Mouse (Mus musculus): ENCODE results near the gene Zfp94. TPM values are rescaled to one million over a fixed set of nuclear protein-coding genes. Genes with fewer than 3 reads are reported as not detected.
"Not testable (repeated sequence)": the region's sequence is repeated elsewhere in the genome, so short reads cannot be mapped to it uniquely, and the experiment has no call there.

Gene Zfp94
- polyA plus RNA-seq, 1 experiment from 2014 or later, result 14.3 TPM

GRCm38 (mm10) chr7:24291387-24292090, 24.9 kb downstream of the Zfp94 start:
- H3K36me3 ChIP-seq, result peaks cover 98% of the 10 kb centered on the region
- 93% methylated on average over 27 of the region's 27 CpGs for WGBS

DNA sequence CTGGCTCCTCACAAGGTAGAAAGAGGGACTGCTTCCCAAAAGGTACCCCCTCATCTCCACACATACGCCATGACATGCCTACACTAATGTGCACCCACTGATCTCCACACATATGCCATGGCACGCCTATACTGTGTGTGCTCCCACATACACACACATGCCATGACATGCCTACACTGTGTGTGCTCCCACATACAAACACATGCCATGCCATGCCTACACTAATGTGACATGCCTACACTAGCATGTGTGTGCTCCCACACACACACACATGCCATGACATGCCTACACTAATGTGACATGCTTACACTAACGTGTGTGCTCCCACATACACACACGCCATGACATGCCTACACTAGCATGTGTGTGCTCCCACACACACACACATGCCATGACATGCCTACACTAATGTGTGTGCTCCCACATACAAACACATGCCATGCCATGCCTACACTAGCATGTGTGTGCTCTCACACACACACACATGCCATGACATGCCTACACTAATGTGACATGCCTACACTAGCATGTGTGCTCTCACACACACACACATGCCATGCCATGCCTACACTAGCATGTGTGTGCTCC, 26.3 kb downstream of the Zfp94 start:
- Histone ChIP-seq H3K9me3 (peaks cover 6% of the 10 kb centered on the region), H3K4me3 (no peak overlapping the region), H3K27me3 (no peaks in the 10 kb centered on the region), H3K27ac (no peak overlapping the region), H3K4me2 (no peak overlapping the region), H3K4me1 (no peaks in the 10 kb centered on the region), H3K9ac (no peak overlapping the region), H3K36me3 (peaks cover 85% of the 10 kb centered on the region)
- ATAC-seq (ENCODE audit: insufficient number of reproducible peaks, insufficient read depth, low FRiP score, low TSS enrichment, low read depth), result no peak
- 97% methylated on average over 4 of the region's 4 CpGs for WGBS

More at GRCm38 (mm10) chr7:24291387-24292090, 24.9 kb downstream of the Zfp94 start:
- Histone ChIP-seq H3K4me1 (no peaks in the 10 kb centered on the region), H3K4me3 (no peak overlapping the region), H3K27ac (no peak overlapping the region), H3K27me3 (no peaks in the 10 kb centered on the region), H3K9me3 (peaks cover 6% of the 10 kb centered on the region), H3K4me2 (no peak overlapping the region), H3K9ac (no peak overlapping the region)
- no peak for ATAC-seq (ENCODE audit: insufficient number of reproducible peaks, insufficient read depth, low FRiP score, low TSS enrichment, low read depth)

DNA sequence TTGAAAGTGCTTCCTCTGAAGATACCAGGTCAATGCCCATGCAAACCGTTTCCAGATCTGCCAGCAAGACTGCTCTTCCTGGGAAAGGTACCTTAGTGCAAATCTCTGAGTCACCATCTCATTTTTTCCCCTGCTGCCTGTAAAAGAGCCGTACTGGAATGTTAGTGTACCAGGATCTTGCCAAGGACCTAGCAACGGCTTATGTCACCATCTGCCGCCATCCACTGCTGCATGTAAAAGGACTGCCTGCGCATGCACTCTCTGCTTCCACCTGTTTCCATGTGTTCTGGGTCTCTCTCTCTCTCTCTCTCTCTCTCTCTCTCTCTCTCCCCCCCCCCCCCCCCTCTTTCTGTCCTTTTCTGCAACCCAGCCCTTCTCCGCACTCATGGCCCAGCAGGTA, 28.0 kb downstream of the Zfp94 start:
- Histone ChIP-seq H3K4me3 (no peak overlapping the region), H3K9ac (no peak overlapping the region), H3K4me2 (no peak overlapping the region), H3K9me3 (peaks cover 6% of the 10 kb centered on the region), H3K27me3 (no peaks in the 10 kb centered on the region), H3K36me3 (peaks cover 68% of the 10 kb centered on the region), H3K27ac (no peak overlapping the region), H3K4me1 (no peaks in the 10 kb centered on the region)
- 93% methylated on average over 6 of the region's 6 CpGs for whole genome bisulfite sequencing
- ATAC-seq (ENCODE audit: insufficient number of reproducible peaks, insufficient read depth, low FRiP score, low TSS enrichment, low read depth), result no peak

GRCm38 (mm10) chr7:24287670-24288069, 28.8 kb downstream of the Zfp94 start:
- WGBS, result 86% methylated on average over 5 of the region's 5 CpGs
- Histone ChIP-seq H3K4me3 (no peak overlapping the region), H3K27ac (no peak overlapping the region), H3K9ac (no peak overlapping the region), H3K4me1 (no peaks in the 10 kb centered on the region), H3K36me3 (peaks cover 60% of the 10 kb centered on the region), H3K9me3 (peaks cover 6% of the 10 kb centered on the region), H3K27me3 (no peaks in the 10 kb centered on the region), H3K4me2 (no peak overlapping the region)
- ATAC-seq (ENCODE audit: insufficient number of reproducible peaks, insufficient read depth, low FRiP score, low TSS enrichment, low read depth), result no peak

GRCm38 (mm10) chr7:24286916-24287315, 29.6 kb downstream of the Zfp94 start:
- Histone ChIP-seq H3K9ac (no peak overlapping the region), H3K9me3 (peaks cover 6% of the 10 kb centered on the region), H3K4me2 (no peak overlapping the region), H3K27ac (no peak overlapping the region), H3K4me3 (no peak overlapping the region), H3K4me1 (no peaks in the 10 kb centered on the region), H3K27me3 (no peaks in the 10 kb centered on the region), H3K36me3 (peaks cover 52% of the 10 kb centered on the region)
- no peak for ATAC-seq (ENCODE audit: insufficient number of reproducible peaks, insufficient read depth, low FRiP score, low TSS enrichment, low read depth)
- 83% methylated on average over 4 of the region's 4 CpGs for WGBS

DNA sequence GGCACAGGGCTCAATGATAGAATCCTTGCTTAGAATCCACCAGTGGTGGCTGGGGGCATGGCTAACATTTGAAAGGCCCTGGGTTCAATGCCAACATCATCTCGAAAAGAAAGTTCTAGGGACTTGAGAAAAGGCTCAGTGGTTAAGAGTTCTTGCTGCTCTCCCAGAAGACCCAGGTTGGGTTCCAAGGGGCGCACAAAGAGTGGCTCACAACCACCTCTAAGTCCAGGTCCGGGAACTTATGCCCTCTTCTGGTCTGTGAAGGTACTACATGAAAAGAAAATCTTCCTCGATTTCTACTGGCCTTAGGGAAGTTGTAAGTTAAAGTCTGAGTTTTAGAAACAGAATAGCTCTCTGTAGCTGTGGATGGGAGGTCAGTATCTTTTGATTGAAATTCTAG, 30.4 kb downstream of the Zfp94 start:
- no peaks in the 10 kb centered on the region for H3K4me1 ChIP-seq
- H3K9ac ChIP-seq, result no peak overlapping the region
- H3K9me3 ChIP-seq, result peaks cover 1% of the 10 kb centered on the region; the same call in 1 of the 2 replicates
- H3K4me2 ChIP-seq, result no peak overlapping the region
- peaks cover 44% of the 10 kb centered on the region for H3K36me3 ChIP-seq
- no peaks in the 10 kb centered on the region for H3K27me3 ChIP-seq
- H3K27ac ChIP-seq, result no peak overlapping the region
- ATAC-seq (ENCODE audit: insufficient number of reproducible peaks, insufficient read depth, low FRiP score, low TSS enrichment, low read depth), result no peak
- no peak overlapping the region for H3K4me3 ChIP-seq
- 46% methylated on average over 4 of the region's 4 CpGs for WGBS

DNA sequence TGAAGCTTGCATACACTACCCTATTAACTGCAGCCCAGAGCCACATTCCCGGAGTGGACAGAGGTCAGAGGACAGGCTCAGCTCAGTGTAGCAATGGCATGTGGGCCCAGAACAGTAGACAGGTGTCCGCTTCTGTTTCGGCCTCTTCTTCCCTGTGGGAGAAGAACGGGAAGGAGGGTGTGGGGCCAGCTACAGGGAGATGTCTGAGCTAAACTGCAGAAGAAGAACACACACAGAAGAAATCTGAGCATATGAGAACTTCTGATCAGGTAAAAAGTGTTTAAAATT, 35.7 kb downstream of the Zfp94 start:
- no peak overlapping the region for H3K4me2 ChIP-seq
- no peaks in the 10 kb centered on the region for H3K4me1 ChIP-seq
- ATAC-seq (ENCODE audit: insufficient number of reproducible peaks, insufficient read depth, low FRiP score, low TSS enrichment, low read depth), result no peak
- H3K36me3 ChIP-seq, result peaks cover 16% of the 10 kb centered on the region
- no peaks in the 10 kb centered on the region for H3K9me3 ChIP-seq
- no peak overlapping the region for H3K27ac ChIP-seq
- no peak overlapping the region for H3K4me3 ChIP-seq
- H3K9ac ChIP-seq, result no peak overlapping the region
- H3K27me3 ChIP-seq, result no peaks in the 10 kb centered on the region
- 45% methylated on average over 4 of the region's 4 CpGs for WGBS

DNA sequence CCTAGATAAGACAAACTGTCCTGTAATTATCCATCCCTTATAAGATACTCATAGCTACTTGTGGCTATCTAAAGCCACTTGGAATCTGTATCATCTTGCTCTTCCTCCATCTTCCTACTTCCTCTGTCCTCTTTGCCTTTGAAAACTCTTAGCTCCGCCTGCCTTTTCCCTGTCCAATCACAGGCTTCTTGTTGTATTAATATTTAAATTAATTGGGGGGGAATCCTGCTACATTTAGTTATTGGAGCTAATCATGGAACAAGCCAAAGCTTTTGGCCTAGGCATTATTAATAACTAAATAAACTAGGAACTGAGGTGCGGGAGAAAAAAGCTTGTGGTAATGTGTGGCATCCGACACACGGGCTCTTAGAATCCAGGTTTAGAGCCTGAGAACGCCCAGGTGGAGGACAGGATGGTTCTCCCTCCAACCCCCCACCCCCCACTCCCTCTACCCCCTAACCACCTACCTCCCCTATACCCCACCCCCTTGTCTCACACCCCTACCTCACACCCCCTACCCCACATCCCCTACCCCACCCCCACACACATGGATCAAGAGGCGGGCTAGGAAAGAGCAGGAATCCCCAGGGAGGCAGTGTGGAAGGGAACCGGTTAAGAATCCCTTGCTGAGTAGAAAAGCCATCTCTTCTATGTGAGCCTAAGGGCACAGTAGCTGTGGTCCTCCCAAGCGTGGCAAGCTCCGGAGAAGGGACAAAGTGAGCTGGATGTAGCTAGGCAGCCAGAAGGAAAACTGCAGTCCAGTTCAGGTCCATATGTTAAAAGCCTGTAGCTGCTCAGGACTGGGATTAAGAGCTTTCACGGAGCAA, 36.2 kb downstream of the Zfp94 start:
- no peaks in the 10 kb centered on the region for H3K27me3 ChIP-seq
- no peak overlapping the region for H3K4me3 ChIP-seq
- H3K27ac ChIP-seq, result no peak overlapping the region
- H3K9me3 ChIP-seq, result no peaks in the 10 kb centered on the region
- H3K36me3 ChIP-seq, result peaks cover 22% of the 10 kb centered on the region
- 50% methylated on average over 10 of the region's 10 CpGs for whole genome bisulfite sequencing
- ATAC-seq (ENCODE audit: insufficient number of reproducible peaks, insufficient read depth, low FRiP score, low TSS enrichment, low read depth), result no peak
- no peak overlapping the region for H3K9ac ChIP-seq
- H3K4me1 ChIP-seq, result no peaks in the 10 kb centered on the region
- no peak overlapping the region for H3K4me2 ChIP-seq

- H3K4me2 ChIP-seq; H3K9ac ChIP-seq; H3K27ac ChIP-seq; H3K9me3 ChIP-seq; H3K4me3 ChIP-seq; H3K4me1 ChIP-seq; ATAC-seq (ENCODE audit: insufficient number of reproducible peaks, insufficient read depth, low FRiP score, low TSS enrichment, low read depth); H3K27me3 ChIP-seq: not testable (repeated sequence)
- H3K36me3 ChIP-seq, result peaks cover 37% of the 10 kb centered on the region
- 86% methylated on average over 3 of the region's 3 CpGs for WGBS
Observed at GRCm38 (mm10) chr7:24278771-24279170, 37.7 kb downstream of the Zfp94 start.

DNA sequence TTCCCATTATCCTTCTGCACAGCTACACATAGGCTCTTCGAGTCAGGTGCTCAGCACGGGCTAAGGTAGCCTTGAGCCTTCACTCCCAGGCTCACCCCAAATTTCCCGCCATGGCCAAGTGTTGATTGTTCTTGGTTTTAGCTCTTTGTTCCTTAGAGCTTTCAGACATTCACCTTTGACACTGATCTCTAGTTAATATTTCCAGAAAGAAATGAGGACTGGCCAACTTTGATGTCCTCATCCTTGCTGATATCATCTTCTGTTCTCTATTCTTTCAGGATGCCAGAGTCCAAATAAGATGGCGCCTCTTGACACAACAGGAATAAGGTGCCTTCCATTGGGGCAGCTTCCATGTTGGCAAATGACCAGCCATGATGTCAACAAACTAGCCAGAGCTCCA, 42.0 kb downstream of the Zfp94 start:
- H3K9ac ChIP-seq, result no peak overlapping the region
- peaks cover 47% of the 10 kb centered on the region for H3K36me3 ChIP-seq
- no peak overlapping the region for H3K27ac ChIP-seq
- H3K4me1 ChIP-seq, result peaks cover 4% of the 10 kb centered on the region
- ATAC-seq (ENCODE audit: insufficient number of reproducible peaks, insufficient read depth, low FRiP score, low TSS enrichment, low read depth), result no peak
- H3K4me2 ChIP-seq, result no peak overlapping the region
- 92% methylated on average over 4 of the region's 4 CpGs for WGBS
- no peaks in the 10 kb centered on the region for H3K27me3 ChIP-seq
- H3K4me3 ChIP-seq, result no peak overlapping the region
- H3K9me3 ChIP-seq, result no peaks in the 10 kb centered on the region

GRCm38 (mm10) chr7:24271191-24271590, 45.3 kb downstream of the Zfp94 start:
- Histone ChIP-seq H3K4me2 (peak overlapping the region; percentile 76), H3K27ac (no peak overlapping the region), H3K36me3 (peaks cover 34% of the 10 kb centered on the region), H3K4me1 (peaks cover 4% of the 10 kb centered on the region), H3K27me3 (no peaks in the 10 kb centered on the region), H3K9ac (no peak overlapping the region), H3K9me3 (no peaks in the 10 kb centered on the region), H3K4me3 (no peak overlapping the region)
- no peak for ATAC-seq (ENCODE audit: insufficient number of reproducible peaks, insufficient read depth, low FRiP score, low TSS enrichment, low read depth)
- 96% methylated on average over 6 of the region's 6 CpGs for WGBS

DNA sequence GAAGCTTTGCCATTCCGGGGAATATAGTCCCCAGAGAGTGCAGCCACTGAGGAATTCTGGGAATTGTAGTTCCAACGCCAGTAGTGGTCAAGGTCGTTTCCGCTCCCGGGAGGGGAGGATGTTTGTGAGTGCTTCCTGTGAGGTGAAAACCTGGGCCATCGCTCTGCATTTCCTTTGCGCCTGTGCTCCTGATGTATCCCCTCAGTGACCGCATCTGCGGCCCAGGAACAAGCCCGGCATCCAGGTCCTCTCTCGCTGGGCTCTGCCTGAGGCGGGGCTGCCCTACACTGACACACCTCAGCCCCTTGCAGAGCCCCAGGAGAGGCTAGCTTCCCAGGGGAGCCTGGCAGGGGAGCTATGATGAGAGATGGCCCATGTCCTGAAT, 46.2 kb downstream of the Zfp94 start, which contains the start of gene Zfp93:
Gene Zfp93 (plus strand): TSS at position 133 of the 385 bp plus-strand sequence.
- 0% methylated on average over 12 of the region's 12 CpGs for WGBS
- Histone ChIP-seq H3K9ac (peak within 1 kb of the TSS; percentile 85), H3K4me3 (peak within 1 kb of the TSS; percentile 71), H3K27ac (peak within 1 kb of the TSS; percentile 78), H3K9me3 (no peaks in the 10 kb centered on the region), H3K27me3 (no peaks in the 10 kb centered on the region), H3K36me3 (peaks cover 28% of the 10 kb centered on the region), H3K4me2 (peak within 1 kb of the TSS; percentile 76), H3K4me1 (peaks cover 4% of the 10 kb centered on the region)
- peak; percentile 88 for ATAC-seq (ENCODE audit: insufficient number of reproducible peaks, insufficient read depth, low FRiP score, low TSS enrichment, low read depth)
